Mouse (Mus musculus) MN1 (cell line): ENCODE measurements around the gene Chadl.
A peak's percentile ranks its signal among the peaks of the same experiment; 100 is the strongest.

Source experiments
- DNase-seq: peaks from one replicate; pipeline ENCODE4 v3.0.0-alpha.2; 2016; ENCODE audit warnings: low spot score

Chadl gene

DNA sequence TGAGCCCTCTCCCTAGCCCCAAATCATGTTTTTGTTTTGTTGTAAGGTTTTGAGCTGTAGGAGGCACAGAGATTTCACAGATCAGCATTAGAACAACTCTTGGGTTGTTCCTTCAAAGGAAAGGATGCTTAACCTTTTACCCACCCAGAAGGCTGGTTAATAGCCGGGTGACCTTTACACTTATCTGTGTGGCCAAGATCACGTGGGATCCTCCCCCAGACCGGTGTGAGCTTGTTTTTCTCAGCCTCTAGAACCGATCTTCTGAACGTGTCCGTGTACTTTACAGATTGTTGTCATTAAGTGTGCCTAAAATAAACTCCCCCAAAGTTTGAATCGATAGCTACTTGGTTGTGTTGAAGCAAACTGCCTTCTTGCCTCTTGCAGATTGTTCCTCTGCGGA is 3.5 kb upstream of the Chadl start:
- DNase-seq = no peak

DNA sequence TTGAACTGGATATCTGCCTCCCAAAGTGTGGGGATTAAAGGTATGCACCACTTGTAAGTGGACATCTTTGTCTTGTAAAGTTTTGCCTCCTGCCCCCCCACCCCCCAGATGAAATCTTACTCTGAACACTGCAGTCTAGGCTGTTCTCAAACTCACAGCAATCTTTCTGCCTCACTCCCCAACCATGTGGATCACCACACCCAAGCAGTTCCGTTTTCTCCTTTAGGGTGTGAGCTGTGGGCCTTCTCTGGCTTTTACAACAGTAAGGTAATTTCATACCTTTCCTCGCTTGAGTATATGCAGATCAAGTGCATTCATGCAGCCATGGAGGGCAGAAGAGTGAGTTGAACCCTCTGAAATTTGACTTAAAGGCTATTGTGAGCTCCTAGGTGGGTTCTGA is 3.1 kb upstream of the Chadl start:
- no peak for DNase-seq

DNA sequence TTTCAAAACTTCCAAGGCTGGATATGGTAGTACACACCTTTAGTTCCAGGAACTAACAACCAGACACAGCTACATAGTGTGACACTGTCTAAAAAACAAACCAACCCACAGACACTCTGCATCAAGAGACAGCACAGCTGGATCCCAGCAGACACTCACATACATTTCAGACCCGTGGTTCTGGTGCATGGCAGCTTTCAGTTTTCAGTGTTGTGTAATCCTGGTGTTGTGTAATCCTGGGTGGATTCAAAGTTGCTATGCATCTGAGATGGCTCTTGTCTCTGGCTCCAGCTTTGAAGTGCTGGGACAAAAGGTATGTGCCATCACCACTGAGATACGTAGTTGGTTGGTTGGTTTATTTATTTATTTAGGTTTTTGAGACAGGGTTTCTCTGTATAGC is 1.4 kb upstream of the Chadl start:
- DNase-seq = no peak

DNA sequence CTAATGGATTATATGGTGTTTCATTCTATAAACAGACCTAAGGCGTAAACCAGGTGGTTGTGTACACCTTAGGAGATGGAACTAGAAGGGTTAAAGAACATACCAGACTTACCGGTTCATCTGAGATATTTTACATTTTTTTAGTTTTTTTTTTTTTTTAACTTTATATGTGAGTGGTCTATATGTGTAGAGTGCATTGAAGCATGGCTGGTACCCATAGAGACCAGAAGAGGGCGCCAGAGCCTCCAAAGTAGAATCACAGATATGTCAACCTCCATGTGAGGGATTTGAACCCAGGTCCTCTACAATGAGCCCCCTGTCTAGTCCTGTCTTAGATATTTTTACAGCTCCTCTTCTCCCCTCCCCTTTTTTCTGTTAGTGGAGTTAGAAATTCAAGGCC is 760 bp upstream of the Chadl start:
- peak; percentile 66 for DNase-seq

DNA sequence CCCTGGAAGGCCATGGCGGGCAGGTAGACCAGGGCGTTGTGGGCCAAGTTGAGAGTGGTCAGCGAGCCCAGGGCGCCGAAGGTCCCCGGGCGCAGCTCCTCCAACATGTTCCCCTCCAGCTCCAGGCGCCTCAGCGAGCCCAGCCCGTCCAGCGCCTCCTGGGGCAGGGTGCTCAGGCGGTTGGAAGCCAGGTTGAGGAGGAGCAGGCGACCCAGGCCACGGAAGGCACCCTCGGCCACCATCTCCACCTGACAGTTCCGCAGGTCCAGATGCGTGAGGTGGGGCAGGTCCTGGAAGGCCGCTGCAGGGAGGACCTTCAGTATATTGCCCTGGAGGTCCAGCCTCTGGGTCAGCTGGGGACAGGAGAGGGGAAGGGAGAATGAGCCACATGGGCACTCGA is 2.2 kb downstream of the Chadl start:
- no peak for DNase-seq

DNA sequence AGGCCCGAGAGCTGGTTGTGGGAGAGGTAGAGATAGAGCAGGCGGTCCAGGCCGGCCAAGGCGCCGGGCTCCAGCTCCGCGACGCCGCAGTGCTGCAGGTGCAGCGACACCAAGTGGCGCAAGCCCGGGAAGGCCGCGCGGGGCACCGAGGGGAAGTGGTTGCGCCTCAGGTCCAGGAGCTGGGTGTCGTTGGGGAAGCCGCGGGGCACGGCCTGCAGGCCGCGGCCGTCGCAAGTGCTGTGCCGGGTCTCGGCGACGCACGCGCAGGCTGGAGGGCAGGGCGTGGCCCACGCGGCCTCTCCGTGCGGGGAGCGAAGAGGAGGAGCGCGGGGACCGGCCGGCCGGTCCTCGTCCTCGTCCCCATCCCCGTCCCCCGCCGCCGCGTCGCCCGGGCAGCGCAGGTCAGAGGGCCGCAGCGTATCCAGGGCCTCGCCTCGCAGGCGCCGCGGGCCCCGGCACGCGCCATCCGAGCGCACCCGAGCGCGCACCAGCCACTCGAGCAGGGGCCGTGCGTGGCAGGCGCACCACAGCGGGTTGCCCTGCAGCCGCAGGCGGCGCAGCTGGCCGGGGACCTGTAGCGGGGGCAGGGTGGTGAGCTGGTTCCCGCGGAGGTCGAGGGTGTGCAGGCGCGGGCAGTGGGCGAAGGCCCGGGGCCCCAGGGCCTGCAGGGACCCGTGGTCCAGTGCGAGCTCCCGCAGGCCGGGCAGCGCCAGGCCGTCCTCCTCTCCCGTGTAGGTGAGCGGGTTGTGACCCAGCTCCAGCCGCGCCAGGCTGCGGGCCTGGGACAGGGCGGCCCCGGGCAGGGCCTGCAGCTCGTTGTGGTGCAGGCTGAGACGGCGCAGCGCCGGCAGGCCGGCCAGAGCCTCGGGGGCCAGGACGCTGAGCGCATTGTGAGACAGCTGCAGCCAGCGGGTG is 2.9 kb downstream of the Chadl start:
- DNase-seq = peak; percentile 95

DNA sequence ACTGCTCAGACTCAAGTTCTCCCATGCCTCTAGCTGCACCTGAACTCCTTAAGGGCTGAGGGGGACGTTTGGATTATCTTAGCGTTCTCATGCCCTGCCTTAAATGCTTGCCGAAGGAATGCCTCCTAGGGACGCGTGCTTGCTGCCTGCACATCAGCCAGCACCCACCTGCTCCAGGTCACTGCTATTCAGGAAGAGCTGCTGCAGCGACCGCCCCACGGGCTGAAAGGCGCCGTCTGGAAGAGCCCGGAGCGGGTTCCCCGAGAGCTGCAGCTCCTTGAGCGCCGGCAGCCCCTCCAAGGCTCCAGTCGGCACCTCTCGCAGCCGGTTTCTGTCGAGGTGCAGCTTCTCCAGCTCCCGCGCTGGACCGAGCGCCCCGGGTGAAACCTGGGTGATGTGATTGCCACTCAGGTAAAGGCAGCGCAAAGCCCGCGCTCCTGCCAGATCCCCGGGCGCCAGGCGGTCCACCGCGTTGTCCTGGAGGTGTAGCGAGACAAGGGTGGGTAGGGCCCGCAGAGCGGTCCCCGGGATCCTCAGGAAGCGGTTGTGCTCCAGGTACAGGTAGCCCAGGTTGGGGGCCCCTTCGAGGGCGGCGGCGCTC is 3.6 kb downstream of the Chadl start:
- no peak for DNase-seq

- DNase-seq = no peak
Observed at GRCm38 (mm10) chr15:81680301-81680805, 16.7 kb downstream of the Chadl start.

- no peak for DNase-seq
Observed at GRCm38 (mm10) chr15:81676637-81677036, 20.4 kb downstream of the Chadl start.

GRCm38 (mm10) chr15:81670231-81670640 is 26.9 kb downstream of the Chadl start:
- DNase-seq = peak; percentile 88

- no peak for DNase-seq
Observed at GRCm38 (mm10) chr15:81666957-81667356, 30.1 kb downstream of the Chadl start.

DNA sequence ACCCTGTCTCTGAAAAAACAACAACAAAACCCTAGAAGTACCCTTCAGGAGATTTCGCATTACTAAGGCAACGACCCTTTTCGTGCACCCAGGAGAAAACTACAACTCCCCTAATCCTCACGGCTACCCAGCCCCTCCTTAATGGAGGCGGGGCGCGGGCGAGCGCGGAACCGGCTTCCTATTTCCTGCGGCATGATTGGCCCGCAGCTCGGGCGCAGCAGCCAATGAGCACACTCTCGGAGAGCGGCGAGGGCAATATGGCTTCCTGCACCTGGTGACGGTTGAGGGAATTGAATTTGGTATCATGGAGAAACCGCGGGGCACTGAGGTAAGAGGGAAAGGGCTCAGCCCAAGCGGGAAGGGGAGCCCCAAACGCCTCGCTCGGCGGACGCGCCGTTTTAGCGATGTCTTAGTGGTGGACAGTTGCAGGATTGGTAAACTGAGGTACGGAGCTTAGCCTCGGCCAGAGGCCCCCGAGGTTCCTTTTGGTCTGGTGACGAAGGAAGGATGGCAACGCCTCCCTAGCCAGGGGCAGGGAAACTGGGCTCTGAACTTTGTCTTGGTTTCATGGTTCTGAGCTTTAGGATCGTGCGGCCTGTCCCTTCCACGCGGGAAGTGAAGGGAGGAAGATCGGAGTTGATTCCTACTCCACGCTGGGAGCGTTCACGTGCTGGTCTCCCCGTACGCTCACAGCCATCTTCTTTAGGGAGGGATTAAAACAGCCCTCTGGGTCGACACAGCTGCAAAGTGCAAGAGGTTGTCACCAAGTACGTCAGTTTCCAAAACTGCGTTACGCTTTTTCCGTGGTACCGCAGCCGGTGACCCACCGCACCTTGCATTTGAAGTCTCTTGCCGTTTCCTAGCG is 33.2 kb downstream of the Chadl start, which contains the start of gene L3mbtl2:
Gene L3mbtl2 (plus strand): TSS at position 193 of the 865 bp plus-strand sequence.
- DNase-seq = peak; percentile 98

DNA sequence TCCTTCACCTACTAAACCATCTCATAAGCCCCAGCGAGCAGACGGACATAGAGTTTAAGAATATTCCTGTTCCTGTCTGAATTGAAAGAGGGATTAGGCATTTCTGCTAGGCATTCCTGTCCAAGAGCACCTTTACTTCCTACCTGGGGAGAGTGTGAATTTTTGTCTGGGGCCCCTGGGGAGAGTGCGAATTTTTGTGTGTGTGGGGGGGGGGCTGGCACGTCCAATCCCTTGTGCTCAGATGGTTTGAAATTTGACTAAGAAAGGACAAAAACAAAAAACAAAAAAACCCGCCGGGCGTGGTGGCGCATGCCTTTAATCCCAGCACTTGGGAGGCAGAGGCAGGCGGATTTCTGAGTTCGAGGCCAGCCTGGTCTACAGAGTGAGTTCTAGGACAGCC is 33.8 kb downstream of the Chadl start:
- no peak for DNase-seq

DNA sequence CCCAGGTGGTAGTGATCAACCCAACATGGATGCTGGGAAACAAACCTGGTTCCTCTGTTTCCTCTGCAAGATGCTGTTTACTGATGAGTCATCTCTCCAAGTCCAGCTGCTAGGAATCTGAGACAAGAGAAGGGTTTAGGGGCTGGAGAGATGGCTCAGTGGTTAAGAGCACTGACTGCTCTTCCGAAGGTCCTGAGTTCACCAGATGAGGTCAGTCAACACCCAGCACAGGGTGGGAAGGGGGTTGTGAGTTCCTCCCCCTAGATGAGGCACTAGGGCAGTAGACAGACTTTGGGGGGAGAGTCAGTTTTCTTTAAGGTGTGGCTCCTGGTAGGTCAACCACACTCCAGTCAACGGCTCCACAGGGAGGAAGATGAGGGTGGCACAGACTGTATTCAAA is 35.4 kb downstream of the Chadl start:
- no peak for DNase-seq

DNA sequence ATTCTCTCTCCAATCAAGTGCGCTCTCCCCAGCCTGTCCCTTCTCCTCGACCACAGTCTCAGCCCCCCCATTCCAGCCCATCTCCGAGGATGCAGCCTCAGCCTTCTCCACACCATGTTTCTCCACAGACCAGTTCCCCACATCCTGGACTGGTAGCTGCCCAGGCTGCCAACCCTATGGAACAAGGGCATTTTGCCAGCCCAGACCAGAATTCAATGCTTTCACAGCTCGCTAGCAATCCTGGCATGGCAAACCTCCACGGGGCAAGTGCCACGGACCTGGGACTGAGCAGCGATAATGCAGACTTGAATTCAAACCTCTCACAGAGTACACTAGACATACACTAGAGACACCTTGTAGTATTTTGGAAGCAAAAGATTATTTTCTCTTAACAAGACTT is 46.5 kb downstream of the Chadl start:
- peak; percentile 70 for DNase-seq

DNA sequence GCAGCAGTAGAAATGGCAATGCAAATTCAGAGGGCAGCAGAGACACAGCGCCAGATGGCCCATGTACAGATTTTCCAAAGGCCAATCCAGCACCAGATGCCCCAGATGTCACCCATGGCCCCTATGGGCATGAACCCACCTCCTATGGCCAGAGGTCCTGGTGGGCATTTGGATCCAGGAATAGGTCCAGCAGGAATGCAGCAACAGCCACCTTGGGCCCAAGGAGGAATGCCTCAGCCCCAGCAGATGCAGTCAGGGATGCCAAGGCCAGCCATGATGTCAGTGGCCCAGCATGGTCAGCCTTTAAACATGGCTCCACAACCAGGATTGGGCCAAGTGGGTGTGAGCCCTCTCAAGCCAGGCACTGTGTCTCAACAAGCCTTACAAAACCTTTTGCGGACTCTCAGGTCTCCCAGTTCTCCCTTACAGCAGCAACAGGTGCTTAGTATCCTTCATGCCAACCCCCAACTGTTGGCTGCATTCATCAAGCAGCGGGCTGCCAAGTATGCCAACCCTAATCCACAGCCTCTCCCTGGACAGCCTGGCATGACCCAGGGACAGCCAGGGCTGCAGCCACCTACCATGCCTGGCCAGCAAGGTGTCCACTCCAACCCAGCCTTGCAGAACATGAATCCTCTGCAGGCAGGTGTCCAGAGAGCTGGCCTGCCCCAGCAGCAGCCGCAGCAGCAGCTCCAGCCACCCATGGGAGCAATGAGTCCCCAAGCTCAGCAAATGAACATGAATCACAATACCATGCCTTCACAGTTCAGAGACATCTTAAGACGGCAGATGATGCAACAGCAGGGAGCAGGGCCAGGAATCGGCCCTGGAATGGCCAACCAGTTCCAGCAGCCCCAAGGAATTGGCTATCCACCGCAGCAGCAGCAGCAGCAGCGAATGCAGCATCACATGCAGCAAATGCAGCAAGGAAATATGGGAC is 47.3 kb downstream of the Chadl start:
- DNase-seq = peak; percentile 70
